In the genomic region with DNA sequence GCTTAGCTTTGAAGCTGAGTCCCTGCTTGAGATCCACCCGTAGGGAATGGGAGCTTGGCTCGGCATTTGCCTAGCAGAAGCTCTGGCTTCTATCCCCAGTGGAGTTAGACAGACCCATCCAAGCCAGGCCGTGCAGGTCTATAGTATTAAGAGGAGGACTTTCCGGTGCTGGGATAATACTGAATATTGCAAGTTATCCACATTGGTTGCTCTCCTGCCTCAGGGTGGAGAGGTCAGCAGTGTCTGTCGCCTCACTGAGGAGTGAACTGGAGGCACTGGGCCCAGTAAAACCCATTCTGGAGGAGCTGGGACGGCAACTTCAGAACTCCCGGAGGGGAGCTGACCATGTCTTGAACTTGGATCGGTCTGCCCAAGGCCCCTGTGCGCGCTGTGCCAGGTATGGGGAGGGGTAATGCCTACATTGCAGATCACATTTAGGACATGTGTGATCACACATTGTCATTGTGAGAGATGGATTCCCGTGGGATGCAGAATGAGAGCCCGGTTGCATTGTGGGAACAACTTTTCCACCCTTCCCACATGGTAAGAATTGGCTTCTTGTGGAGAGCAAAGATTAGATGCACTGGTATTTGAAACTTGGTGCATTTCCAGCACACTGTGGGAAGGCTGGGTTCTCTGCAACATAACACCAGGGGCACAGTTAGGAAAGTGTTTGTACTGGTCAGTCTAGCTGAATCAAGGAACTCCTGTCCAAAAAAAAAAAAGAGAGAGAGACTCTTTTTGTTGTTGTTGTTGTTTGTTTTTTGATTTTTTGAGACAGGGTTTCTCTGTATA, we compare ENCODE assay signal across 37 mouse cellular contexts. TPM values are rescaled to one million over a fixed set of nuclear protein-coding genes. Genes with fewer than 3 reads are reported as not detected.
DNase-seq lines count a peak whose midpoint lies in the region; ATAC-seq lines count a peak whose summit lies in the region.
"Had no signal": no experiment of that assay in that cellular context is flagged by ENCODE, and none has a peak within 500 bp of the region (broad histone marks: within the 10 kb centered on the region; RNA-seq: fewer than 3 reads in every experiment).

No protein-coding gene starts in this region.

- H3K4me1 ChIP-seq in heart, embryonic 12.5 days (replicated peaks): peaks cover 16% of the 10 kb centered on the region
- peaks cover 29% of the 10 kb centered on the region for H3K4me1 ChIP-seq in midbrain, embryonic 10.5 days
- H3K4me1 ChIP-seq in midbrain, embryonic 13.5 days (replicated peaks): peaks cover 18% of the 10 kb centered on the region

- no peak for ATAC-seq in heart, embryonic 12.5 days (ENCODE audit: insufficient number of reproducible peaks, low FRiP score)
- ATAC-seq in midbrain, embryonic 13.5 days: no peak
- ATAC-seq in granulocyte monocyte progenitor cell, adult 5-6 weeks (replicated peaks; ENCODE audit: poor library complexity, severe bottlenecking): no peak
- ATAC-seq: forebrain, embryonic 14.5 days; intestine, embryonic 16.5 days had no signal

- peak; percentile 22 for DNase-seq in cerebellum, adult 9-11 months
- no peak for DNase-seq in cerebellum, adult 18-20 months
- DNase-seq in heart, adult 11 months: peak; percentile 90
- DNase-seq in midbrain, embryonic 10.5 days (ENCODE audit: low spot score): no peak
- DNase-seq in fibroblast of lung, adult 2 months (ENCODE audit: low read depth): peak; percentile 86
- DNase-seq: adrenal gland, postnatal 25 days; cerebellum, adult 8-10 months; cerebellum, postnatal 36 days; kidney, adult 9 months; kidney, postnatal 14 days; layer of hippocampus, adult 9-11 months; lung, embryonic 14.5 days; lung, postnatal 14 days; right cerebral cortex, adult 18-20 months; right cerebral cortex, postnatal 4 days had no signal

- H3K27ac ChIP-seq in heart, embryonic 12.5 days (ENCODE audit: poor library complexity, severe bottlenecking): no peak overlapping the region
- no peak overlapping the region for H3K27ac ChIP-seq in midbrain, embryonic 10.5 days (replicated peaks)
- H3K27ac ChIP-seq in midbrain, embryonic 13.5 days: no peak overlapping the region
- H3K27ac ChIP-seq: embryonic facial prominence, embryonic 12.5 days; heart, embryonic 10.5 days; limb, embryonic 10.5 days; limb, embryonic 15.5 days; liver, embryonic 15.5 days; neural tube, embryonic 12.5 days; stomach, postnatal 0 days had no signal

- WGBS in heart, embryonic 12.5 days: 82% methylated on average over 12 of the region's 12 CpGs
- 87% methylated on average over 12 of the region's 12 CpGs for WGBS in midbrain, embryonic 10.5 days
- WGBS in midbrain, embryonic 13.5 days: 81% methylated on average over 12 of the region's 12 CpGs

- no peak overlapping the region for H3K9ac ChIP-seq in heart, embryonic 12.5 days
- no peak overlapping the region for H3K9ac ChIP-seq in midbrain, embryonic 13.5 days (replicated peaks)
- H3K9ac ChIP-seq: embryonic facial prominence, embryonic 12.5 days; limb, embryonic 15.5 days; liver, embryonic 15.5 days; lung, embryonic 14.5 days; neural tube, embryonic 12.5 days had no signal

- H3K27me3 ChIP-seq in heart, embryonic 12.5 days (replicated peaks): peaks cover 29% of the 10 kb centered on the region
- peaks cover 41% of the 10 kb centered on the region for H3K27me3 ChIP-seq in midbrain, embryonic 10.5 days (ENCODE audit: low read depth, poor library complexity, severe bottlenecking)
- peaks cover 33% of the 10 kb centered on the region for H3K27me3 ChIP-seq in midbrain, embryonic 13.5 days

- H3K36me3 ChIP-seq in heart, embryonic 12.5 days: no peaks in the 10 kb centered on the region
- H3K36me3 ChIP-seq in midbrain, embryonic 10.5 days: peaks cover 9% of the 10 kb centered on the region
- peaks cover 10% of the 10 kb centered on the region for H3K36me3 ChIP-seq in midbrain, embryonic 13.5 days
- H3K36me3 ChIP-seq: G1E; liver, embryonic 15.5 days had no signal

- H3K4me3 ChIP-seq in heart, embryonic 12.5 days: no peak overlapping the region
- 0 out of 2 replicates have a peak overlapping the region, but pooled peaks have one; percentile 11 for H3K4me3 ChIP-seq in midbrain, embryonic 10.5 days
- no peak overlapping the region for H3K4me3 ChIP-seq in midbrain, embryonic 13.5 days (replicated peaks)
- H3K4me3 ChIP-seq: embryonic facial prominence, embryonic 12.5 days; erythroblast, embryonic 14.5 days; heart, embryonic 10.5 days; limb, embryonic 10.5 days; limb, embryonic 15.5 days; liver, embryonic 15.5 days; myocyte; neural tube, embryonic 12.5 days had no signal

- H3K9me3 ChIP-seq in heart, embryonic 12.5 days (replicated peaks): no peaks in the 10 kb centered on the region
- no peaks in the 10 kb centered on the region for H3K9me3 ChIP-seq in midbrain, embryonic 10.5 days (replicated peaks)
- no peaks in the 10 kb centered on the region for H3K9me3 ChIP-seq in midbrain, embryonic 13.5 days
- H3K9me3 ChIP-seq: embryonic facial prominence, embryonic 12.5 days; G1E; heart, embryonic 10.5 days; limb, embryonic 10.5 days; limb, embryonic 15.5 days; liver, embryonic 15.5 days; neural tube, embryonic 12.5 days had no signal

- no peak overlapping the region for H3K4me2 ChIP-seq in heart, embryonic 12.5 days
- no peak overlapping the region for H3K4me2 ChIP-seq in midbrain, embryonic 13.5 days (replicated peaks)
- H3K4me2 ChIP-seq: embryonic facial prominence, embryonic 12.5 days; limb, embryonic 15.5 days; liver, embryonic 15.5 days; lung, embryonic 14.5 days; midbrain, embryonic 11.5 days; neural tube, embryonic 12.5 days had no signal

RNA-seq across cellular contexts. Expression of a gene that starts 11.3 kb away (rescaled TPM):
- polyA plus RNA-seq in heart, embryonic 12.5 days (2016; fragmentation: Nextera tagmentation; extraction: Ambion mirVana): 0.19 TPM in 1 of 2 replicates, not detected in the other
- polyA plus RNA-seq in midbrain, embryonic 10.5 days (2016; fragmentation: Nextera tagmentation; extraction: Ambion mirVana): 0.11 and 0.14 TPM in 2 replicates
- 0.17 TPM in 1 of 2 replicates, not detected in the other for polyA plus RNA-seq in midbrain, embryonic 13.5 days (2015; fragmentation: Nextera tagmentation; extraction: Ambion mirVana)
- not detected in 2 replicates for total RNA-seq in granulocyte monocyte progenitor cell, adult 5-6 weeks (2014; fragmentation: Nextera tagmentation)
- total RNA-seq in granulocyte monocyte progenitor cell, adult 5-6 weeks (2017): 0.17 TPM in 1 of 2 replicates, not detected in the other
- total RNA-seq: adrenal gland, adult 18-20 months; adrenal gland, postnatal 25 days; G1E; gastrocnemius, adult 8-10 months; hematopoietic stem cell, adult 5-6 weeks; megakaryocyte progenitor cell, adult 5-6 weeks; midbrain, postnatal 0 days had no signal
- polyA plus RNA-seq: erythroblast, embryonic 14.5 days; forebrain, embryonic 14.5 days; intestine, embryonic 16.5 days; liver, embryonic 15.5 days; myocyte; neural tube, embryonic 12.5 days; spleen, adult 2 months had no signal

RNA-seq across cellular contexts. Expression of a gene that starts 20.4 kb away (rescaled TPM):
- polyA plus RNA-seq in heart, embryonic 12.5 days (2016; fragmentation: Nextera tagmentation; extraction: Ambion mirVana): 10.7 and 11.5 TPM in 2 replicates
- polyA plus RNA-seq in midbrain, embryonic 10.5 days (2016; fragmentation: Nextera tagmentation; extraction: Ambion mirVana): 22.3 and 26.8 TPM in 2 replicates
- 47.0 and 56.0 TPM in 2 replicates for polyA plus RNA-seq in midbrain, embryonic 13.5 days (2015; fragmentation: Nextera tagmentation; extraction: Ambion mirVana)
- total RNA-seq in granulocyte monocyte progenitor cell, adult 5-6 weeks (2014; fragmentation: Nextera tagmentation): not detected in 2 replicates
- total RNA-seq in granulocyte monocyte progenitor cell, adult 5-6 weeks (2017): not detected in 2 replicates

RNA-seq across cellular contexts. Expression of a gene that starts 25.0 kb away (rescaled TPM):
- 74.5 and 77.2 TPM in 2 replicates for polyA plus RNA-seq in heart, embryonic 12.5 days (2016; fragmentation: Nextera tagmentation; extraction: Ambion mirVana)
- polyA plus RNA-seq in midbrain, embryonic 10.5 days (2016; fragmentation: Nextera tagmentation; extraction: Ambion mirVana): 74.2 and 77.0 TPM in 2 replicates
- 98.1 and 98.6 TPM in 2 replicates for polyA plus RNA-seq in midbrain, embryonic 13.5 days (2015; fragmentation: Nextera tagmentation; extraction: Ambion mirVana)
- total RNA-seq in granulocyte monocyte progenitor cell, adult 5-6 weeks (2014; fragmentation: Nextera tagmentation): 40.8 and 84.2 TPM in 2 replicates
- total RNA-seq in granulocyte monocyte progenitor cell, adult 5-6 weeks (2017): 28.6 and 30.1 TPM in 2 replicates

RNA-seq across cellular contexts. Expression of a gene that starts 32.1 kb away (rescaled TPM):
- 377 and 394 TPM in 2 replicates for polyA plus RNA-seq in heart, embryonic 12.5 days (2016; fragmentation: Nextera tagmentation; extraction: Ambion mirVana)
- polyA plus RNA-seq in midbrain, embryonic 10.5 days (2016; fragmentation: Nextera tagmentation; extraction: Ambion mirVana): 908 and 945 TPM in 2 replicates
- polyA plus RNA-seq in midbrain, embryonic 13.5 days (2015; fragmentation: Nextera tagmentation; extraction: Ambion mirVana): 784 and 789 TPM in 2 replicates
- total RNA-seq in granulocyte monocyte progenitor cell, adult 5-6 weeks (2014; fragmentation: Nextera tagmentation): 104 and 115 TPM in 2 replicates
- 138 and 190 TPM in 2 replicates for total RNA-seq in granulocyte monocyte progenitor cell, adult 5-6 weeks (2017)

RNA-seq across cellular contexts. Expression of a gene that starts 43.2 kb away (rescaled TPM):
- polyA plus RNA-seq in heart, embryonic 12.5 days (2016; fragmentation: Nextera tagmentation; extraction: Ambion mirVana): 59.5 and 60.8 TPM in 2 replicates
- 69.5 and 71.2 TPM in 2 replicates for polyA plus RNA-seq in midbrain, embryonic 10.5 days (2016; fragmentation: Nextera tagmentation; extraction: Ambion mirVana)
- polyA plus RNA-seq in midbrain, embryonic 13.5 days (2015; fragmentation: Nextera tagmentation; extraction: Ambion mirVana): 63.0 and 70.7 TPM in 2 replicates
- total RNA-seq in granulocyte monocyte progenitor cell, adult 5-6 weeks (2014; fragmentation: Nextera tagmentation): 76.6 and 105 TPM in 2 replicates
- 87.5 and 88.9 TPM in 2 replicates for total RNA-seq in granulocyte monocyte progenitor cell, adult 5-6 weeks (2017)

Comparison
In these comparisons a context has a peak if more than half of its experiments do, and no peak if none do; other contexts are left out.
1. DNase-seq: peak in cerebellum, adult 9-11 months (single experiment), heart, adult 11 months (single experiment) and fibroblast of lung, adult 2 months (single experiment); none in cerebellum, adult 18-20 months (0 of 2) and midbrain, embryonic 10.5 days (single experiment).